Mouse (Mus musculus) CH12.LX (cell line): ENCODE results near the gene Sox1. TPM values are rescaled to one million over a fixed set of nuclear protein-coding genes. Genes with fewer than 3 reads are reported as not detected.

Experiments used
- DNase-seq: peaks from one replicate; pipeline ENCODE4 v3.0.0-alpha.2; 2013; ENCODE audit errors: extremely low read depth
- H3K27ac ChIP-seq: 2 replicates; pipeline ENCODE4 v1.5.1; 2012; ENCODE audit warnings: low read depth, mild to moderate bottlenecking, control low read depth, moderate library complexity; ENCODE audit not compliant: insufficient read depth
- H3K27me3 ChIP-seq: replicated peaks from 2 replicates; pipeline ENCODE3; 2012; ENCODE audit warnings: inconsistent platforms
- H3K36me3 ChIP-seq, 2 experiments: replicated peaks in 1 of 2; 2 replicates each; pipeline versions ENCODE3 to v1.6.1; 2012; ENCODE audit warnings: inconsistent platforms in 1 of 2, low read length in 1 of 2, mild to moderate bottlenecking in 1 of 2, mixed read lengths in 1 of 2, moderate library complexity in 1 of 2; ENCODE audit not compliant: control insufficient read depth in 1 of 2, insufficient read depth in 1 of 2
- H3K4me1 ChIP-seq, 2 experiments: 2 replicates each; pipeline ENCODE4 v1.6.1; 2012; ENCODE audit warnings: inconsistent platforms in 1 of 2, moderate library complexity in 1 of 2; ENCODE audit not compliant: insufficient read depth in 2 of 2, control insufficient read depth in 1 of 2
- H3K4me2 ChIP-seq: 2 replicates; pipeline ENCODE4 v1.6.1; 2012; ENCODE audit warnings: low read depth, mild to moderate bottlenecking, control low read depth; ENCODE audit not compliant: poor library complexity, insufficient read depth, severe bottlenecking
- H3K4me3 ChIP-seq, 3 experiments: fragments of 150-350 bp in 1 of 3; sonication (generic) in 1 of 3; replicated peaks in 1 of 3; 2 replicates each; pipeline versions ENCODE3 to v1.5.1; 2011 to 2012; ENCODE audit warnings: low read depth in 2 of 3, low read length in 2 of 3, mild to moderate bottlenecking in 2 of 3, moderate library complexity in 2 of 3, control low read depth in 1 of 3, improper control_type of control experiment in 1 of 3, inconsistent platforms in 1 of 3, mixed read lengths in 1 of 3; ENCODE audit not compliant: poor library complexity in 1 of 3
- H3K79me2 ChIP-seq: replicated peaks from 2 replicates; pipeline ENCODE4 v1.6.1; 2012; ENCODE audit warnings: mild to moderate bottlenecking, moderate library complexity; ENCODE audit not compliant: control insufficient read depth, poor library complexity, insufficient read depth, severe bottlenecking; ENCODE audit errors: extremely low read depth
- H3K9ac ChIP-seq: 2 replicates; pipeline ENCODE4 v1.6.1; 2012; ENCODE audit warnings: low read depth, mild to moderate bottlenecking, control low read depth, moderate library complexity; ENCODE audit not compliant: insufficient read depth
- H3K9me3 ChIP-seq: replicated peaks from 2 replicates; pipeline ENCODE3; 2012; ENCODE audit warnings: low read length, inconsistent platforms, mixed read lengths
- BHLHE40 ChIP-seq: IDR thresholded peaks from 2 replicates; pipeline ENCODE4 v1.6.1; 2011; ENCODE audit warnings: mild to moderate bottlenecking, low read depth, low read length, improper control_type of control experiment
- CHD1 ChIP-seq: IDR thresholded peaks from 2 replicates; pipeline ENCODE4 v1.6.1; 2012; ENCODE audit warnings: low read depth, low read length, improper control_type of control experiment, inconsistent platforms
- CHD2 ChIP-seq: IDR thresholded peaks from 2 replicates; pipeline ENCODE4 v1.6.1; 2011; ENCODE audit warnings: low read length, improper control_type of control experiment
- CTCF ChIP-seq, 2 experiments: IDR thresholded peaks in 1 of 2; conservative IDR thresholded peaks in 1 of 2; 2 replicates each; pipeline ENCODE4 v1.5.1; 2011 to 2012; ENCODE audit warnings: low read depth in 2 of 2, low read length in 2 of 2, improper control_type of control experiment in 1 of 2, inconsistent platforms in 1 of 2, mild to moderate bottlenecking in 1 of 2, moderate library complexity in 1 of 2
- E2F4 ChIP-seq: IDR thresholded peaks from 2 replicates; pipeline ENCODE4 v1.6.1; 2011; ENCODE audit warnings: low read depth, low read length, improper control_type of control experiment; ENCODE audit not compliant: insufficient replicate concordance
- ELF1 ChIP-seq: IDR thresholded peaks from 2 replicates; pipeline ENCODE4 v1.6.1; 2014; ENCODE audit warnings: low read depth, mild to moderate bottlenecking, inconsistent platforms, low read length, improper control_type of control experiment
- EP300 ChIP-seq: IDR thresholded peaks from 2 replicates; pipeline ENCODE4 v1.6.1; 2011; ENCODE audit warnings: low read length, improper control_type of control experiment
- ETS1 ChIP-seq: conservative IDR thresholded peaks from 2 replicates; pipeline ENCODE4 v1.6.1; 2012; ENCODE audit warnings: low read depth, mild to moderate bottlenecking, inconsistent platforms, low read length, improper control_type of control experiment, moderate library complexity
- GABPA ChIP-seq: IDR thresholded peaks from 2 replicates; pipeline ENCODE4 v1.6.1; 2012; ENCODE audit warnings: low read depth, low read length, improper control_type of control experiment, inconsistent platforms; ENCODE audit not compliant: insufficient replicate concordance
- HCFC1 ChIP-seq: IDR thresholded peaks from 2 replicates; pipeline ENCODE4 v1.6.1; 2012; ENCODE audit warnings: low read depth, mild to moderate bottlenecking, inconsistent platforms, low read length, improper control_type of control experiment
- IRF4 ChIP-seq: IDR thresholded peaks from 2 replicates; pipeline ENCODE4 v1.6.1; 2014; ENCODE audit warnings: low read depth, mild to moderate bottlenecking, inconsistent platforms, low read length, improper control_type of control experiment
- JUND ChIP-seq: conservative IDR thresholded peaks from 2 replicates; pipeline ENCODE4 v1.6.1; 2011; ENCODE audit warnings: low read depth, low read length, improper control_type of control experiment
- KAT2A ChIP-seq: IDR thresholded peaks from 2 replicates; pipeline ENCODE4 v1.6.1; 2012; ENCODE audit warnings: low read length, improper control_type of control experiment, inconsistent platforms; ENCODE audit not compliant: insufficient replicate concordance
- MAX ChIP-seq: IDR thresholded peaks from 2 replicates; pipeline ENCODE4 v1.6.1; 2011; ENCODE audit warnings: low read length, improper control_type of control experiment
- MAZ ChIP-seq: IDR thresholded peaks from 2 replicates; pipeline ENCODE4 v1.6.1; 2012; ENCODE audit warnings: low read depth, mild to moderate bottlenecking, inconsistent platforms, low read length, improper control_type of control experiment, moderate library complexity
- MEF2A ChIP-seq: IDR thresholded peaks from 2 replicates; pipeline ENCODE4 v1.6.1; 2014; ENCODE audit warnings: low read depth, mild to moderate bottlenecking, inconsistent platforms, low read length, improper control_type of control experiment, borderline replicate concordance
- MXI1 ChIP-seq: IDR thresholded peaks from 2 replicates; pipeline ENCODE4 v1.6.1; 2011; ENCODE audit warnings: mild to moderate bottlenecking, low read depth, low read length, improper control_type of control experiment
- MYC ChIP-seq: IDR thresholded peaks from 2 replicates; pipeline ENCODE4 v1.6.1; 2011; ENCODE audit warnings: low read depth, mild to moderate bottlenecking, improper control_type of control experiment, low read length
- NELFE ChIP-seq: IDR thresholded peaks from 2 replicates; pipeline ENCODE4 v1.6.1; 2011; ENCODE audit warnings: low read depth, low read length, improper control_type of control experiment
- NRF1 ChIP-seq: IDR thresholded peaks from 2 replicates; pipeline ENCODE4 v1.6.1; 2014; ENCODE audit warnings: low read depth, mild to moderate bottlenecking, inconsistent platforms, low read length, improper control_type of control experiment, moderate library complexity
- SIN3A ChIP-seq: IDR thresholded peaks from 2 replicates; pipeline ENCODE4 v1.6.1; 2012; ENCODE audit warnings: low read length, improper control_type of control experiment, inconsistent platforms
- SMC3 ChIP-seq: IDR thresholded peaks from 2 replicates; pipeline ENCODE4 v1.6.1; 2011; ENCODE audit warnings: low read depth, low read length, improper control_type of control experiment
- TBP ChIP-seq: conservative IDR thresholded peaks from 2 replicates; pipeline ENCODE4 v1.6.1; 2011; ENCODE audit warnings: low read depth, low read length, improper control_type of control experiment
- UBTF ChIP-seq: IDR thresholded peaks from 2 replicates; pipeline ENCODE4 v1.6.1; 2012; ENCODE audit warnings: low read depth, mild to moderate bottlenecking, inconsistent platforms, low read length, improper control_type of control experiment, moderate library complexity
- USF1 ChIP-seq: IDR thresholded peaks from 2 replicates; pipeline ENCODE4 v1.6.1; 2014; ENCODE audit warnings: low read depth, mild to moderate bottlenecking, inconsistent platforms, low read length, improper control_type of control experiment
- USF2 ChIP-seq: conservative IDR thresholded peaks from 2 replicates; pipeline ENCODE4 v1.6.1; 2011; ENCODE audit warnings: low read depth, low read length, improper control_type of control experiment
- ZC3H11A ChIP-seq: IDR thresholded peaks from 2 replicates; pipeline ENCODE4 v1.6.1; 2012; ENCODE audit warnings: low read depth, mild to moderate bottlenecking, inconsistent platforms, low read length, improper control_type of control experiment
- ZKSCAN1 ChIP-seq: IDR thresholded peaks from 2 replicates; pipeline ENCODE4 v1.6.1; 2012; ENCODE audit warnings: low read depth, inconsistent platforms, low read length, improper control_type of control experiment, borderline replicate concordance
- ZNF384 ChIP-seq: IDR thresholded peaks from 2 replicates; pipeline ENCODE4 v1.6.1; 2012; ENCODE audit warnings: low read depth, low read length, improper control_type of control experiment, inconsistent platforms
- dilution Hi-C: fragments of 300-500 bp; cut with MboI; formaldehyde crosslinking; loops from 2 replicates; pipeline ENCODE4 v1.14.3; 2020; ENCODE audit warnings: low sequenced_read_pairs; ENCODE audit not compliant: extremely low pct_unique_long_range_greater_than_20kb, extremely low pct_ligation_motif_present
- in situ Hi-C: fragments of 300-500 bp; cut with MboI; formaldehyde crosslinking; loops from 3 replicates; pipeline ENCODE4 v1.14.3; 2019; ENCODE audit warnings: low sequenced_read_pairs, low pct_ligation_motif_present, low pct_unique_long_range_greater_than_20kb, mixed read lengths
- polyA plus RNA-seq: library from polyadenylated mRNA; unstranded; fragments of >175 nt; gene quantifications from 2 replicates; pipeline ENCODE4 v1.2.1, GENCODE M21; 2012; ENCODE audit warnings: low read depth; ENCODE audit not compliant: insufficient read length
- total RNA-seq, 2 experiments: library from RNA; depleted of rRNA; stranded (reverse); fragments of 300-350 nt in 1 of 2; fragments of >200 nt in 1 of 2; gene quantifications; 2 replicates each; pipeline ENCODE4 v1.2.3; 2012 to 2014

Sox1 gene
- total and polyA plus RNA-seq, 3 experiments: not detected

DNA sequence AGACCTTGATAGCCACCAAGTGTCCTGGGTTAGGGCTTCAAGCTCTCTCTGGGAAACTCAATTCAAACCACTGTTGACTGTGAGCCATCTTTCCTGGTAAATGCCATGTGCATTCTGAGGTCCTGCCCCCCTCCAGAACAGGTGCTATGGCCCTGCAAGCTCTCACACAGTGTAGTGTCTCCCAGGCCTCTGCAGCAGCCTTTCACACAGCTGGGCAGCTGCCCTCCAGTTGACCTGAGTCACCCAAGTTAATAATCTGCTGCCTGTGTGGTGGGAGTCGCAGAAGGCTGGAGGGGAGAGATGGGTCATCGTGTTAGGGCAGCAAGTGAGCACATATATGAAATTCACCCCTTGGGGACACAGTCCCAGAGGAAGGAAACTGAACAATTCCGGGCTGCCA lies 14.9 kb downstream of the Sox1 start:
- TF ChIP-seq EP300: no peak
- TF ChIP-seq MAX: no peak
- no peak for TF ChIP-seq UBTF
- TF ChIP-seq USF1: no peak
- no peak for TF ChIP-seq ZNF384
- no peak for TF ChIP-seq TBP
- TF ChIP-seq HCFC1: no peak
- no peak for TF ChIP-seq GABPA
- no peak for TF ChIP-seq ETS1
- no peak for TF ChIP-seq MEF2A
- no peak for TF ChIP-seq ZC3H11A
- TF ChIP-seq JUND: no peak
- TF ChIP-seq MYC: no peak
- TF ChIP-seq KAT2A: no peak
- TF ChIP-seq E2F4: no peak
- no peak for TF ChIP-seq CTCF (conservative IDR thresholded peaks at IDR 0.05 in 1 of 2, IDR thresholded peaks at IDR 0.05 in 1 of 2; ENCODE audit: low read depth in 2 of 2, low read length in 2 of 2)

DNA sequence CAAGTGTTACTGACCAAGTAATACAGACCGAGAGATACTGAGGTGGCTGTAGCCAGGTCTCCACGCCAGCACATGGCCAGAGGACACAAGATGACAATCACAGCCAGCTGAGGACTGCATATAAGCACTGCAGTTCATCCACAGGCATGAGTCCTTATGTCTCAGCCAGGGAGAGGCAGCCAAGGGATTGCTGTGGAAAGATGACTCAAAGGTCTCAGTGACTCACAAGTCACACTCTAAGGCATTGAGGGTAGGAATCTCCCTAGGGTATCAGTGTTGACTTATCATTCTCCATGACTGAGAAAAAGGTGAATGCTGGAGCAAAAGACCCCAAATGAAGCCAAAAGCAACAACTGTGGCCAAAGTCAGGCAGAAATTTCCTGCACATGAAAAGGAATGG lies 22.0 kb downstream of the Sox1 start:
- H3K36me3 ChIP-seq: no peaks in the 10 kb centered on the region
- no peak overlapping the region for H3K4me3 ChIP-seq
- H3K9me3 ChIP-seq: no peaks in the 10 kb centered on the region
- dilution Hi-C loops: no loop called here
- in situ Hi-C loops: no loop called here
- TF ChIP-seq BHLHE40 (no peak), SIN3A (no peak), MAZ (no peak), KAT2A (no peak), E2F4 (no peak), ELF1 (no peak), HCFC1 (no peak), IRF4 (no peak), USF2 (no peak), TBP (no peak), CHD2 (no peak), MXI1 (no peak), ZNF384 (no peak), ETS1 (no peak), ZKSCAN1 (no peak), NELFE (no peak), NRF1 (no peak), GABPA (no peak), CHD1 (no peak), SMC3 (no peak)
- H3K27me3 ChIP-seq: peaks cover 51% of the 10 kb centered on the region
- H3K9ac ChIP-seq: no peak overlapping the region
- no peak overlapping the region for H3K4me2 ChIP-seq
- H3K4me1 ChIP-seq: no peaks in the 10 kb centered on the region
- no peak overlapping the region for H3K27ac ChIP-seq
- H3K79me2 ChIP-seq: no peaks in the 10 kb centered on the region
- DNase-seq: no peak

More for the DNA sequence above, 14.9 kb downstream of the Sox1 start:
- no peak overlapping the region for H3K4me2 ChIP-seq
- peaks cover 72% of the 10 kb centered on the region for H3K27me3 ChIP-seq
- H3K4me1 ChIP-seq: no peaks in the 10 kb centered on the region
- no peaks in the 10 kb centered on the region for H3K79me2 ChIP-seq
- no peak overlapping the region for H3K9ac ChIP-seq
- no peaks in the 10 kb centered on the region for H3K36me3 ChIP-seq
- H3K9me3 ChIP-seq: no peaks in the 10 kb centered on the region
- dilution Hi-C loops (no loop called here), in situ Hi-C loops (no loop called here)
- DNase-seq: no peak
- no peak overlapping the region for H3K4me3 ChIP-seq
- H3K27ac ChIP-seq: no peak overlapping the region
